Mouse (Mus musculus) hindbrain, embryonic 10.5 days (tissue): ENCODE measurements around the gene Ccdc115. TPM values are rescaled to one million over a fixed set of nuclear protein-coding genes. Genes with fewer than 3 reads are reported as not detected.

Source experiments
- DNase-seq: peaks from one replicate; pipeline ENCODE4 v3.0.0-alpha.2; 2017; ENCODE audit warnings: low spot score
- H3K27ac ChIP-seq: fragments of 300-500 bp; sonication (generic); 2 replicates; pipeline ENCODE4 v1.5.1; 2016; ENCODE audit warnings: mild to moderate bottlenecking, moderate library complexity
- H3K27me3 ChIP-seq: fragments of 300-500 bp; sonication (generic); 2 replicates; pipeline ENCODE4 v1.6.1; 2016; ENCODE audit warnings: mild to moderate bottlenecking; ENCODE audit not compliant: poor library complexity, insufficient read depth, severe bottlenecking
- H3K36me3 ChIP-seq: fragments of 300-500 bp; sonication (generic); 2 replicates; pipeline ENCODE4 v1.6.1; 2016; ENCODE audit warnings: mild to moderate bottlenecking, moderate library complexity
- H3K4me1 ChIP-seq: fragments of 300-500 bp; sonication (generic); replicated peaks from 2 replicates; pipeline ENCODE4 v1.6.1; 2016; ENCODE audit warnings: mild to moderate bottlenecking
- H3K4me3 ChIP-seq: fragments of 300-500 bp; sonication (generic); 2 replicates; pipeline ENCODE4 v1.5.1; 2016; ENCODE audit warnings: mild to moderate bottlenecking, moderate library complexity
- H3K9me3 ChIP-seq: fragments of 300-500 bp; sonication (generic); 2 replicates; pipeline ENCODE4 v1.6.1; 2016; ENCODE audit warnings: mild to moderate bottlenecking, moderate library complexity
- WGBS: fragments of 180-500 bp; shearing (Covaris S2); methylation state at CpG from one replicate; pipeline ENCODE4 v1.1.7; 2016; 5-methylcytosine and 5-hydroxymethylcytosine counted together
- polyA plus RNA-seq: library from polyadenylated mRNA; unstranded; fragments of >200 nt; fragmentation: Nextera tagmentation; extraction: Ambion mirVana; gene quantifications from 2 replicates; pipeline ENCODE4 v1.2.1, GENCODE M21; 2016

Ccdc115 gene
- polyA plus RNA-seq, 1 experiment from 2014 or later, result 79.3 TPM

- WGBS, result under 1% methylated on average over 30 of the region's 30 CpGs
- peaks cover 33% of the 10 kb centered on the region for H3K4me1 ChIP-seq
- DNase-seq, result peak; percentile 92
- H3K9me3 ChIP-seq, result peaks cover 28% of the 10 kb centered on the region
- H3K36me3 ChIP-seq, result peaks cover 37% of the 10 kb centered on the region
- H3K27ac ChIP-seq, result peak overlapping the region; percentile 92
- peak overlapping the region; percentile 68 for H3K4me3 ChIP-seq
- H3K27me3 ChIP-seq, result no peaks in the 10 kb centered on the region
These were observed 4.8 kb downstream of the Ccdc115 start for GRCm38 (mm10) chr1:34434660-34435160.

- Histone ChIP-seq H3K4me3 (peak overlapping the region; percentile 68), H3K9me3 (peaks cover 35% of the 10 kb centered on the region), H3K27me3 (no peaks in the 10 kb centered on the region), H3K4me1 (peaks cover 33% of the 10 kb centered on the region), H3K27ac (peak overlapping the region; percentile 91), H3K36me3 (peaks cover 44% of the 10 kb centered on the region)
- WGBS, result 8% methylated on average over 19 of the region's 19 CpGs
- peak; percentile 54 for DNase-seq
These were observed 5.5 kb downstream of the Ccdc115 start for GRCm38 (mm10) chr1:34433891-34434521.

GRCm38 (mm10) chr1:34432776-34433481, 6.5 kb downstream of the Ccdc115 start:
- Histone ChIP-seq H3K36me3 (peaks cover 45% of the 10 kb centered on the region), H3K9me3 (peaks cover 41% of the 10 kb centered on the region), H3K4me1 (peaks cover 25% of the 10 kb centered on the region), H3K27ac (peak overlapping the region; percentile 91), H3K4me3 (peak overlapping the region; percentile 60), H3K27me3 (no peaks in the 10 kb centered on the region)
- peak; percentile 76 for DNase-seq
- 4% methylated on average over 35 of the region's 35 CpGs for WGBS

- Histone ChIP-seq H3K4me1 (peaks cover 25% of the 10 kb centered on the region; the same call in 1 of the 2 replicates), H3K4me3 (peak overlapping the region; percentile 60), H3K27me3 (no peaks in the 10 kb centered on the region), H3K27ac (peak overlapping the region; percentile 91), H3K36me3 (peaks cover 40% of the 10 kb centered on the region), H3K9me3 (peaks cover 45% of the 10 kb centered on the region)
- DNase-seq, result no peak
- WGBS, result 35% methylated on average over 13 of the region's 13 CpGs
These were observed 7.1 kb downstream of the Ccdc115 start for GRCm38 (mm10) chr1:34432411-34432775.

- Histone ChIP-seq H3K4me3 (no peak overlapping the region), H3K27ac (no peak overlapping the region), H3K36me3 (peaks cover 33% of the 10 kb centered on the region), H3K4me1 (peaks cover 25% of the 10 kb centered on the region; the same call in 1 of the 2 replicates), H3K27me3 (no peaks in the 10 kb centered on the region), H3K9me3 (peaks cover 53% of the 10 kb centered on the region)
- 98% methylated on average over 9 of the region's 9 CpGs for WGBS
- no peak for DNase-seq
These were observed 8.0 kb downstream of the Ccdc115 start for GRCm38 (mm10) chr1:34431431-34431830.

- peaks cover 25% of the 10 kb centered on the region; the same call in 1 of the 2 replicates for H3K4me1 ChIP-seq
- H3K36me3 ChIP-seq, result peaks cover 33% of the 10 kb centered on the region
- H3K9me3 ChIP-seq, result peaks cover 54% of the 10 kb centered on the region
- no peak for DNase-seq
- WGBS, result 98% methylated on average over 3 of the region's 3 CpGs
- no peak overlapping the region for H3K27ac ChIP-seq
- no peaks in the 10 kb centered on the region for H3K27me3 ChIP-seq
- no peak overlapping the region for H3K4me3 ChIP-seq
These were observed 8.5 kb downstream of the Ccdc115 start for GRCm38 (mm10) chr1:34430981-34431380.

- peaks cover 21% of the 10 kb centered on the region; the same call in 1 of the 2 replicates for H3K4me1 ChIP-seq
- DNase-seq, result no peak
- no peak overlapping the region for H3K27ac ChIP-seq
- H3K36me3 ChIP-seq, result peaks cover 33% of the 10 kb centered on the region
- H3K9me3 ChIP-seq, result peaks cover 54% of the 10 kb centered on the region
- H3K4me3 ChIP-seq, result no peak overlapping the region
- no peaks in the 10 kb centered on the region for H3K27me3 ChIP-seq
- WGBS, result 94% methylated on average over 4 of the region's 4 CpGs
These were observed 10.2 kb downstream of the Ccdc115 start for GRCm38 (mm10) chr1:34429281-34429680.

- no peaks in the 10 kb centered on the region for H3K27me3 ChIP-seq
- no peak overlapping the region for H3K27ac ChIP-seq
- H3K4me1 ChIP-seq, result peaks cover 14% of the 10 kb centered on the region; the same call in 1 of the 2 replicates
- WGBS, result 98% methylated on average over 2 of the region's 2 CpGs
- H3K9me3 ChIP-seq, result peaks cover 54% of the 10 kb centered on the region
- no peak for DNase-seq
- no peak overlapping the region for H3K4me3 ChIP-seq
- H3K36me3 ChIP-seq, result peaks cover 33% of the 10 kb centered on the region
These were observed 11.0 kb downstream of the Ccdc115 start for GRCm38 (mm10) chr1:34428466-34428865.

GRCm38 (mm10) chr1:34399182-34399953, 40.1 kb downstream of the Ccdc115 start:
- 51% methylated on average over 11 of the region's 11 CpGs for WGBS
- H3K4me1 ChIP-seq, result peaks cover 20% of the 10 kb centered on the region
- no peaks in the 10 kb centered on the region for H3K27me3 ChIP-seq
- H3K27ac ChIP-seq, result no peak overlapping the region
- H3K36me3 ChIP-seq, result no peaks in the 10 kb centered on the region
- no peak overlapping the region for H3K4me3 ChIP-seq
- no peak for DNase-seq
- no peaks in the 10 kb centered on the region for H3K9me3 ChIP-seq

GRCm38 (mm10) chr1:34396321-34396720, 43.2 kb downstream of the Ccdc115 start:
- H3K9me3 ChIP-seq, result no peaks in the 10 kb centered on the region
- no peak overlapping the region for H3K27ac ChIP-seq
- H3K4me1 ChIP-seq, result peaks cover 6% of the 10 kb centered on the region; the same call in 1 of the 2 replicates
- H3K36me3 ChIP-seq, result no peaks in the 10 kb centered on the region
- H3K4me3 ChIP-seq, result no peak overlapping the region
- 94% methylated on average over 4 of the region's 4 CpGs for WGBS
- H3K27me3 ChIP-seq, result no peaks in the 10 kb centered on the region
- no peak for DNase-seq

GRCm38 (mm10) chr1:34389234-34389891, 50.1 kb downstream of the Ccdc115 start:
- Histone ChIP-seq H3K4me3 (no peak overlapping the region), H3K27ac (no peak overlapping the region), H3K36me3 (no peaks in the 10 kb centered on the region), H3K4me1 (peaks cover 12% of the 10 kb centered on the region), H3K27me3 (no peaks in the 10 kb centered on the region), H3K9me3 (no peaks in the 10 kb centered on the region)
- 91% methylated on average over 6 of the region's 6 CpGs for WGBS
- no peak for DNase-seq

- Histone ChIP-seq H3K27ac (no peak overlapping the region), H3K27me3 (no peaks in the 10 kb centered on the region), H3K4me3 (no peak overlapping the region), H3K36me3 (no peaks in the 10 kb centered on the region), H3K4me1 (peaks cover 12% of the 10 kb centered on the region), H3K9me3 (no peaks in the 10 kb centered on the region)
- WGBS, result 91% methylated on average over 11 of the region's 11 CpGs
- no peak for DNase-seq
These were observed 50.6 kb downstream of the Ccdc115 start for GRCm38 (mm10) chr1:34388849-34389233.
